Mouse (Mus musculus): ENCODE data around the gene Rps29.

Rps29 gene

DNA sequence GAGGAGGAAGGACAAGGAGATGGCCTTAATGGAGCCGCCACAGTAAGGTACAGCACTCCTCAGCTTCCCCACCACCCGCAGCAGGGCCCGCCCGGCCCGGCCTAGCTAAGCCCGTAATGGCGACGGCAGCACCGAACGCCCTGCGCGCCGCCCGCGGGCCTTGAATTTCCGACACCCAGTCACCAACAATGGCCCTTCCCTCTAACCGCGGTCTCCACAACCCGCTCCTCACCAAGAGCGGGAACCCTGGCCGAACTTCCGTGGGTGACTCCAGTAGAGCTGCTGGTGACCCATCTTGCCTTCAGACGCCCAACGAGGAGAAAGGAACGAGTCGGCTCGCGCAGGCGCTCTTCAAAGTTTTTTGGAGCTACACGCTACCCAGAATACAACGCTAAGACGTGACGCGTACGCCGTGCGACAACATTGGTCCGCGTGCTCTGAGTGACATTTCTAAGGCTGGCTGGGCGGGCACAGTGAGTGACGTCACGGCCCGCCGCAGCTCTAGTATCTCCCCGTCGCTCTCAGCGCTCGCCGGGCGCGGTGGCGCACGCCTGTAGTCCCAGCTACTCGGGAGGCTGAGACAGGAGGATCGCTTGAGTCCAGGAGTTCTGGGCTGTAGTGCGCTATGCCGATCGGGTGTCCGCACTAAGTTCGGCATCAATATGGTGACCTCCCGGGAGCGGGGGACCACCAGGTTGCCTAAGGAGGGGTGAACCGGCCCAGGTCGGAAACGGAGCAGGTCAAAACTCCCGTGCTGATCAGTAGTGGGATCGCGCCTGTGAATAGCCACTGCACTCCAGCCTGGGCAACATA is at the start of gene Rps29:
Gene Rps29, minus strand, starts transcription at position 422 of the 813 bp plus-strand sequence.
- DNase-seq (ENCODE audit: low spot score), result peak; percentile 84

GRCm38 (mm10) chr12:69208520-69208919 is 49.5 kb upstream of the Rps29 start:
- DNase-seq (ENCODE audit: low spot score), result no peak

- no peak for DNase-seq (ENCODE audit: low spot score)
Observed at GRCm38 (mm10) chr12:69207926-69208325, 48.9 kb upstream of the Rps29 start.

DNA sequence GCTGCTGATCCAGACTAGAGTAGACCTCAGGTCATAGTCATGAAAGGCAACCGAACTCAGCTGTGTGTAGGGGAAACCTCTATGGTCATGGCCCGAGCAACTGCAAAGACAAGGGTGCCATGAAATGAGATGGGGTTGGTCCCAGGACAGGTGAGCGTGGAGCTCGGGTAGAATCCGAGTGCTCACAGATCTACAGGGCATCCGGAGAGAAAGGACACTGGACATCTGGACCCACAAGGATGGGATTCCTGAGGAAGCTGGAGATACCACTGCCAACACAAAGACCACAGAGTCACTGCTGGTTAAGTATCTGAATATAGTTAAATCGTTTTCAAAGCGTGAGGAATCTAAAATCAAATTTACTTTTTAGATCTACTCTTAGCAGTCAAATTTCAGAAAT is 48.4 kb upstream of the Rps29 start:
- no peak for DNase-seq (ENCODE audit: low spot score)

DNA sequence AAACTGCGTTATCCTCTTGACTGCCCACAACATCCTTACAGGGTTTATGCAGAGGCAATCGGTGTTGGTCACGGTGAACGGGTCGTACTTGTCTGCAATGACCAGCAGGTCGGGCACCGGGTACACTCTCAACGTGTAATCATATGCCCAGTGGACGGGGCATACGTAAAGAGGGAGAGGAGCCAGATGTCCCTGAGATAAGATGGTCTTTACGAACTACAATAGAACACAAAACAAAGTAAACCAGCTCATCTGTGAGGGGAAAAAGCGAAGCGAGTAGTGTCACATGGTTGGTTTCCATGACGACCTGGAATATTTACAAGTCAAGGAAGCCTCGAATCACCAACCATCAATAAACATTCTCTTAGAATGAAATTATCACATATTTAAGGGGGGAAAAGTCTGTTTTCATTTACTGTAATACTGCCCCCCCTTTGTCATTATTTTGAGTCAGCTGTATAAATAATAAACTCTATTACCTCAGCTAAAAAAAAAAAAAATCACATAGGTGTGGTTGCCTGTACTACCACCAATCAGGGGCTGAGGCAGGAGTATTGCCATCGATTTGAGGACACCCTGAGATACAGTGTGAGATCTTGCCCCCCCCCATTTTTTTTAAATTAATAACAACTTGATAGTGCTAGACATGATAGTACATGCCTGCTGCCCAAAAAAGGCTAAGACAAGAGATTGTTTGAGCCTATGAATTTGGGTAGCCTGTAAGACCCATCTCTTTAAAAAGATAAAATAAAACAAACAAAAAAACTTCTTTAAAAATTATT is 45.3 kb upstream of the Rps29 start, which contains the start of gene Gm49384:
Gene Gm49384, minus strand, starts transcription at position 216 of the 782 bp plus-strand sequence.
- no peak for DNase-seq (ENCODE audit: low spot score)

DNA sequence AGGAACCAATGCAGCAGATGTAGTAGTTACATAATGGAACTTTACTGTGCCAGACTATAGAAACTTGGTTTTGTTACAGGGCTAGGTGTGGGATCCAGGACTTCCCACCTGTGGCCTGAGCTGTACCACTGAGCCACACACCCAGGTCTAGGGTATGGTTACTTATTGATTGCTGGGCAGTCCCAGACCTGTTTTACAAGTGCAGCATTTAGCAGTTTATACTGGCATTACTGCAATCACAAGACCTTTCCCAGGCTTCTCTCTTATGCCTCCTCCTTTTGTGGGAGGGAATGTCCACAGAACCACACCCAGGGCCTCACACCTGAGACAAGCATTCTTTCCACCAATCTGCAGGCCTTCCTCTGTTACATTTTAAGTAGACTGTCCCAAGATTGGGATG is 40.0 kb upstream of the Rps29 start:
- no peak for DNase-seq (ENCODE audit: low spot score)

DNA sequence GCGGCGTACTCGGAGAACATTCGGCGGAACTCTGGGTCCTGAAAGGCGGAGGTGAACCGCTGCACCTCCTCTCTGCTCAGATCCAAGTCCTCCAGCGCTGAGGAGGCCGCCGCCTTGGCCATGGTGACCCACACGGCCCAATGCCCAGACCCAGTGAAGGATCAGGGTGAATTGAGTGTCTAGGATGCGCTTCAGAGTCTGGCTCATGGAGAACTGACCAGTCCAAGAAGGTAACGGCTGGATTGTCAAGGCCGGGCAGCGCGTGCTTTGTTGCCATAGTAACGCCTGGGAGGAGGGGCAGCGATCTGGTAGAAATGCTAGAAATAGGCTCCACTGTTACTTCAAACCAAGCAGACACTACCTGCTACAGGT is 39.2 kb upstream of the Rps29 start, which contains the start of gene Dnaaf2:
Gene Dnaaf2, minus strand, starts transcription at position 266 of the 372 bp plus-strand sequence.
- DNase-seq (ENCODE audit: low spot score), result no peak

DNA sequence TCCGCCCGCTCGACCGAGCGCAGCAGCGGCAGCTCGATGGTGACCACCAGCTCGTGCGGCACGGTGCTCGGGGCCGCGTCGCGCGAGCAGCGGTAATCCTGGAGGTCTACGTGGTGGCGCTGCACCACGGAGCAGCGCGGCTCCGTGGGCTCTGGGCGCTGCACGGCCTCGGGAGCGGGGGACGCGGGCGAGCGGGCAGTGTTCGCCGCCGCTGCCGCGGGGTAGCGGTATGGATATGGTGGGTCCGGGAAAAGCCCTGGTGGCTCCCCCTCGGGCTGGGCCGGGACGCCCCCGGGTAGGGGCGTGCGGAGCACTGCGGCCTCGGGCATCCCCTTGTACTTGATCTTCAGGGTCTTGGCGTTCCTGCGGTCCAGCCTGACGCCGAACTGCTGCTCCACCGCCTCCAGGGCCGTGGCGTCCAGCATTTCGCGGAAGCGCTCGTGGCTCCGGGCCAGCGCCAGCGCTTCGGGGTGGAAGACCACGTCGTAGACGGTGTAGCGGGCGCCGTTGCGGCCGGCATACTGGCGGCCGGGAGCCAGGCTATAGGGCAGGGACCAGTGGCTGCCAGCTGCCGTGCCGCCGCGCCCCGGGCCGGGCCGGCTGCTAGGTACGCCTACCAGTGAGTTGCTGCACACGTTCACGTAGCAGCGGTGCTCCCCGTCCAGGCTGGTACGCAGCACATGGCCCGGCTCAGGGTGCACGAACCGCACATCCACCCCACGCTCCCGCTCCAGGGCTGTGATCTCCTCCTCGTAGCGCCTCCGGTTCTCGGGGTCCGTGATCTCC is 38.6 kb upstream of the Rps29 start:
- no peak for DNase-seq (ENCODE audit: low spot score)

GRCm38 (mm10) chr12:69196444-69197377 is 37.7 kb upstream of the Rps29 start, which contains the start of gene Gm49383:
Gene Gm49383 (minus strand): TSS chr12:69197104.
- no peak for DNase-seq (ENCODE audit: low spot score)

- DNase-seq (ENCODE audit: low spot score), result no peak
Observed at GRCm38 (mm10) chr12:69192637-69193036, 33.7 kb upstream of the Rps29 start.

DNA sequence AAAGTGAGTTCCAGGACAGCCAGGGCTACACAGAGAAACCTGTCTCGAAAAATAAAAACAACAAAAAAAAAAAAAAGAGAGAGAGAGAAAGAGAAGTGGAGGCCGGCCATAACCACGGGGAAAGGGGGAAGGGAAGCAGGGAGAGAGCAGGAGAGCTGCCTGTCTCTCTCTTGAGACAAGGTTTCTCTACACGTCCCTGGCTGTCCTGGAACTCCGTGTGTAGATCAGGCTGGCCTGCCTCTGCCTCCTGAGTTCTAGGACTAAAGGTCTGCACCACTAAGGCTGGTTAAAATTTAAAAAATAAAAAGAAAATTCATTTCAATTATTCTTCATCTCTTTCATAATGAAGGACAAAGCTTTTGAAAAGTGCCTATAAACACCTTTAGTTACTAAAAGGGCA is 32.4 kb upstream of the Rps29 start:
- DNase-seq (ENCODE audit: low spot score), result no peak

DNA sequence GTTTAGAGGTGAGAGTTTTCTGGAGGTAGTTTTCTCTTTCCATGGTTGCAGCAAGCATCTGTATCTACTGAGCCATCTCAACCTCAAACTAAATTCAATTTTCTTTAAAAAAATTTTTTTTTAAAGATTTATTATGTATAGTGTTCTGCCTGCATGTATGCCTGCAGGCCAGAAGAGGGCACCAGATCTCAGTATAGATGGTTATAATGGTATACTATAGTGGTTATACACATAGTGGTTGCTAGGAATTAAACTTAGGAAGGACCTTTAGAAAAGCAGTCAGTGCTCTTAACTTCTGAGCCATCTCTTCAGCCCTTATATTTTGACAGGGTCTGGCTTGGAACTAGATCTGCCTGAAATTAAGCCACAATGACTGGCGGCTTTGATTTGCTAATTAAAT is 31.5 kb upstream of the Rps29 start:
- DNase-seq (ENCODE audit: low spot score), result no peak

DNA sequence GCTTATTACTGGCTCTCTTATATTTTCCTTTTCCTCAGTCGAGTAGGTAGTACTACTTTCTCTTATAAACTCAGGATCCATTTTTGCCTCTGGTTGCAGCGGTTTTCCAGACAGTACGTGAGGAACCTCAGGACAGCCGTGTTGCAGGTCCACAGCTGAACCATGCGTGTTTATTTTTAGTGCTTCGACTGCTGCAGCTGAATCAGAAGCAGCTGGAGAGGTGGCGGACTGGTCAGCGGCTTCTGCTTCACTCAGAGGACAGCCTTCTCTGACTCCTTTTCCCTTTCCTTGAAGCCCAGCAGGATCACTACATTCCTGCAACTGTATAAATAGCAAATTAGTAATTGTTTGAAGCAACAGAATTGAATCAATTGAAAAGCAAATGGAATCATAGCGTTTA is 31.1 kb upstream of the Rps29 start:
- no peak for DNase-seq (ENCODE audit: low spot score)

DNA sequence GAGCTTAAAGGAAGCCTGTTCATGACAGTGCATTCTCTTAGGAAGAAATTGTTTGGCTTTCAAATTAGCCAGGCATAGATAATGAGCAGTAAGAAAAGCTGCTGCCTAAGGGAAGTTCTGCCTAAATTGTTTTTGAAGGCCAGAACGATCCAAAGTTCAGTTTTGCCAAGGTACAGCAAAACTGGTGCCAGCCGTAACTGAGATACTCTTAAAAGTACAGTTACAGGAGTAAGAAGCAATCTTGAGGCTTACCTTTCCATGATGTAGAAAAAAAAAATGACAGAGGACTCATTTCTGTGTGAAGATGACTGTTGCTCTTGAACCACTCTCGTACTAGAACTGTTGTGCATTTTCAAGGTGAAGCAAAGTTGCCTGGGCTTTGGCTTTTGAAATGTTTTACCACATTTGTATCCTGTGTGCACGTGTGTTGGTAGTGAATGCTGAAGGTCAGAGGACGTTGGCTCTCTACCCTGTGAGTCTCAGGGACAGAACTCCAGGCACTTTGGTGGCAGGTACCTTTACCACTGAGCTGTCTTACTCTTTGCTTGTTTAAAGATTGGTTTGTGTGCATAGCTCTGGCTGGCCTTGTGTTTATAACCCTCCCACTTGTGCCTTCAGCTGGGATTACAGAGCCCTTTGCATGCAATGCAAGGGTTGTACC is 28.0 kb upstream of the Rps29 start:
- DNase-seq (ENCODE audit: low spot score), result no peak

DNA sequence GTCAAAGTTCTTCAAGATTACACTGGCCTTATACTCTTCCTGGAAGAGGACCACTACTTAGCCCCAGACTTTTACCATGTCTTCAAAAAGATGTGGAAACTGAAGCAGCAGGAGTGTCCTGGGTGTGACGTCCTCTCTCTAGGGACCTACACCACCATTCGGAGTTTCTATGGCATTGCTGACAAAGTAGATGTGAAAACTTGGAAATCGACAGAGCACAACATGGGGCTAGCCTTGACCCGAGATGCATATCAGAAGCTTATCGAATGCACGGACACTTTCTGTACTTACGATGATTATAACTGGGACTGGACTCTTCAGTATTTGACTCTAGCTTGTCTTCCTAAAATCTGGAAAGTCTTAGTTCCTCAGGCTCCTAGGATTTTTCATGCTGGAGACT is 26.4 kb upstream of the Rps29 start:
- no peak for DNase-seq (ENCODE audit: low spot score)

DNA sequence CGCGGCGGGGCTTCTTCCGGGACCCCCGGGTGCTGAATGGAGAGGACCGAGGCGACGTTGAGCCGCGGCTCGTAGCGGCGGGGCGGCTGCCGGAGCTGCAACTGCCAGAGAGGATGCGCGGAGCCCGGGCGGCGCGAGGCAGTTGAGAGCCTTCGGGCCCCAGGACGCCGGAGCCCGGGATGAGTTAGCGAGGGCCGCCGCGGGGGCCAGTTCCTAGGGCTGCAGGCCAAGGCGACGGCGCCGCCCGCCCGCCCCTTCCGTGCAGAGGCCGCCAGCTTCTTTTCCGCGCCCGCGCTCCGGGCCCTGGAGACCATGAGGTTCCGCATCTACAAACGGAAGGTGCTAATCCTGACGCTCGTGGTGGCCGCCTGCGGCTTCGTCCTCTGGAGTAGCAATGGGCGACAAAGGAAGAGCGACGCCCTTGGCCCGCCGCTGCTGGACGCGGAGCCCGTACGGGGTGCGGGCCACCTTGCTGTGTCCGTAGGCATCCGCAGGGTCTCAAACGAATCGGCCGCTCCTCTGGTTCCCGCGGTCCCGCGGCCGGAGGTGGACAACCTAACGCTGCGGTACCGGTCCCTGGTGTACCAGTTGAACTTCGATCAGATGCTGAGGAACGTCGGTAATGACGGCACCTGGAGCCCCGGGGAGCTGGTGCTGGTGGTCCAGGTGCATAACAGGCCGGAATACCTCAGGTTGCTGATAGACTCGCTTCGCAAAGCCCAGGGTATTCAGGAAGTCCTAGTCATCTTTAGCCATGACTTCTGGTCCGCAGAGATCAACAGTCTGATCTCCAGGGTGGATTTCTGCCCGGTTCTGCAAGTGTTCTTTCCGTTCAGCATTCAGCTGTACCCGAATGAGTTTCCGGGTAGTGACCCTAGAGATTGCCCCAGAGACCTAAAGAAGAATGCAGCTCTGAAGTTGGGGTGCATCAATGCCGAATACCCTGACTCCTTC is 25.6 kb upstream of the Rps29 start:
- no peak for DNase-seq (ENCODE audit: low spot score)

DNA sequence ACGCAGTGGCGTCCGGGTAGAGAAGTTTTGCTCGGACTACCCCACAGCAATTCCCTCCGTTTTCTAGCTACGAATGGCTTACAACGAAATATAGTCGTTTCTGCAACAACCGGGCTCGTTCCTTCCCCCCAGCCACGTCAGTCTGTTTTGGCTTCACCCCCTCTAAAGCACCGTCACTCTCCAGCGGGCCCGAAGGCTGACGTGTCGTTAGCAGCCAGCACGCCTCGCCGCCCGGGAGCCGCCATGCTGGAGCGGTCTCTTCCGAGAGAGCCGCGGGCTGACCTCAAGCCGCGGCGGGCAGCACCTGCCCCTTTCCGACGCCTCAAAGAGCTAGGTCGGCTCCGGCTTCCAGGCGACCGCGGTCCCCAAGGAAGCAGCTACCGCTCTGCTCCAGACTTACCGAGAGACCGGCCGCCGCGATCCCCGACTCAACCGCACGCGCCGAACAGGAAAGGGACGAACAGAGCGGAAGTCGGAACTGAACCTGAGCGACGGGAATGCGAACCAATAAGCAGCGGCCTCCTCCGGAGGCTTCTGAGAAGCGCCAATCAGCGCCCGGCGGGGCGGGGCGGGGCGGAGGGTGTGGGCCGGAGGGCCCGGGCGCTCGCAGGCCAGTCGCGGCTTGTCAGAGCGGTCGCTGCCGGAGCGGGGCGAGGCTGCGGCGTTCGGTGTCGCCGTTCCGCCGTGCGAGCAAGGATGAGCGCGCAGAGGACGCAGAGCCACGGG is 24.8 kb upstream of the Rps29 start, which contains the start of the genes Rpl36al and Mgat2:
Gene Rpl36al, minus strand, starts transcription at position 501 of the 726 bp plus-strand sequence.
Gene Mgat2, plus strand, starts transcription at position 575 of the 726 bp plus-strand sequence.
- DNase-seq (ENCODE audit: low spot score), result peak; percentile 98

DNA sequence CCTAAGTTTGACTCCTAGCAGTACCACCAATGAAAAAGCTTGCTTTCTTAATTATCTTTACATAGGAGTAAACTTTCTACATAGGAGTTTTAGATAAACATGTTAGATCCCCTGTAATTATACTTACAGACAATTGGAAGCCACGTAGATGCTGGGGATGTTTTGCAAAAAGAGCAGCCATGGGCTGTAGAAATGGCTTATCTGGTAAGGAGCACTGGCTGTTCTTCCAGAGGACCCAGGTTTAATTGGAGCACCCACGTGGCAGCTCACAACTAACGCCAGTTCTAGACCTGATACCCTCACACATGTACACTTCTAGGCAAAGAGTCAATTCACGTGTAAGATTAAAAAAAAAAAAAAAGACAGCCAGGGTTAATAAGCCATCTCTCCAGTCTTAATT is 22.8 kb upstream of the Rps29 start:
- DNase-seq (ENCODE audit: low spot score), result no peak

GRCm38 (mm10) chr12:69179371-69179770 is 20.4 kb upstream of the Rps29 start:
- DNase-seq (ENCODE audit: low spot score), result no peak

Data from urinary bladder, postnatal 10 days (tissue).